Mouse (Mus musculus) heart, adult 11 months (tissue): ENCODE data around the gene Aif1.

Experiments used
- DNase-seq: peaks from one replicate; pipeline ENCODE4 v3.0.0; 2022

The Aif1 gene

GRCm38 (mm10) chr17:35165451-35166155 is 10.3 kb downstream of the Aif1 start:
- no peak for DNase-seq

- peak; percentile 100 for DNase-seq
Measured at GRCm38 (mm10) chr17:35164568-35165450, 11.1 kb downstream of the Aif1 start, which contains the start of gene Prrc2a. Gene Prrc2a (minus strand): TSS chr17:35164897.

- DNase-seq = no peak
Measured at GRCm38 (mm10) chr17:35164218-35164567, 11.7 kb downstream of the Aif1 start.

- peak; percentile 94 for DNase-seq
Measured at GRCm38 (mm10) chr17:35163326-35164081, 12.4 kb downstream of the Aif1 start.

- peak; percentile 95 for DNase-seq
Measured at GRCm38 (mm10) chr17:35162730-35163129, 13.1 kb downstream of the Aif1 start.

- DNase-seq = peak; percentile 90
Measured at GRCm38 (mm10) chr17:35162121-35162520, 13.7 kb downstream of the Aif1 start.

GRCm38 (mm10) chr17:35161421-35161820 is 14.4 kb downstream of the Aif1 start:
- peak; percentile 92 for DNase-seq

- peak; percentile 91 for DNase-seq
Measured at GRCm38 (mm10) chr17:35159638-35160037, 16.2 kb downstream of the Aif1 start.

GRCm38 (mm10) chr17:35158850-35159593 is 16.8 kb downstream of the Aif1 start:
- peak; percentile 90 for DNase-seq

GRCm38 (mm10) chr17:35157661-35158175 is 18.1 kb downstream of the Aif1 start:
- DNase-seq = peak; percentile 93

GRCm38 (mm10) chr17:35157254-35157653 is 18.6 kb downstream of the Aif1 start:
- peak; percentile 91 for DNase-seq

- DNase-seq = peak; percentile 93
Measured at GRCm38 (mm10) chr17:35156461-35157200, 19.2 kb downstream of the Aif1 start.

- peak; percentile 93 for DNase-seq
Measured at GRCm38 (mm10) chr17:35155451-35155850, 20.4 kb downstream of the Aif1 start.

- DNase-seq = peak; percentile 92
Measured at GRCm38 (mm10) chr17:35154616-35155015, 21.3 kb downstream of the Aif1 start.

GRCm38 (mm10) chr17:35153931-35154330 is 21.9 kb downstream of the Aif1 start:
- no peak for DNase-seq

GRCm38 (mm10) chr17:35153077-35153476 is 22.8 kb downstream of the Aif1 start:
- DNase-seq = peak; percentile 90

- DNase-seq = no peak
Measured at GRCm38 (mm10) chr17:35152121-35152520, 23.7 kb downstream of the Aif1 start.

GRCm38 (mm10) chr17:35147922-35148639 is 27.8 kb downstream of the Aif1 start:
- no peak for DNase-seq

- DNase-seq = no peak
Measured at GRCm38 (mm10) chr17:35147348-35147747, 28.5 kb downstream of the Aif1 start.

- no peak for DNase-seq
Measured at GRCm38 (mm10) chr17:35146139-35146538, 29.7 kb downstream of the Aif1 start.

- DNase-seq = no peak
Measured at GRCm38 (mm10) chr17:35141971-35142370, 33.9 kb downstream of the Aif1 start.
